ENCODE assay signal across 16 mouse cellular contexts in the genomic region with DNA sequence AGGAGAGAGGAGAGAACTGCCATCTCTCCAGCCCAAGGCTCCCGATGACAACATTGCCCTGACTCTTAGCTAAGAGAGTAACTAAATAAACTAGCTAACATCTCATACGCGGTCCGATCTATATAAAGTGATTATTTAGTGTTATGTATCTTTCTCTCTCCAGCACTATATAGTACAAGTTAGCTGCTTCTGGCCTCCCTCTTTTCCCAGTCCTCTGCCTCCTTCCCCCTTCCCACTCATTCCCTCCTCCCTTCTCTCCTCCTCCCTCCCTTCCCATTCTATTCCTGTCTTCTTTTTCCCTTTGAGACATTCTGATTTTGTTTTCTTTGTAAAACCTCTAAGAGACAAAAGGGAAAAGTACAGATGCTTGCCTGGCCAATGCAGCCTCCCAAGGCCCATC.
"Had no signal": no experiment of that assay in that cellular context is flagged by ENCODE, and none has a peak within 500 bp of the region (broad histone marks: within the 10 kb centered on the region; RNA-seq: fewer than 3 reads in every experiment).

No protein-coding gene starts in this region.

- H3K4me2 ChIP-seq: neural tube, embryonic 13.5 days; neural tube, embryonic 15.5 days; stomach, embryonic 15.5 days had no signal

- H3K27me3 ChIP-seq: neural tube, embryonic 13.5 days; stomach, embryonic 15.5 days had no signal

- H3K27ac ChIP-seq: neural tube, embryonic 13.5 days; neural tube, embryonic 15.5 days; stomach, embryonic 15.5 days; stomach, postnatal 0 days had no signal

- H3K9me3 ChIP-seq: neural tube, embryonic 13.5 days; neural tube, embryonic 15.5 days; stomach, embryonic 15.5 days had no signal

- H3K36me3 ChIP-seq: neural tube, embryonic 13.5 days; neural tube, embryonic 15.5 days; stomach, embryonic 15.5 days had no signal

- H3K4me1 ChIP-seq: stomach, embryonic 15.5 days had no signal

- H3K4me3 ChIP-seq: neural tube, embryonic 13.5 days; neural tube, embryonic 15.5 days; stomach, embryonic 15.5 days had no signal

- DNase-seq: retina, postnatal 1 day; right cerebral cortex, adult 18-20 months; right cerebral cortex, postnatal 14 days; right cerebral cortex, postnatal 25 days; right cerebral cortex, postnatal 4 days; spleen, adult 18-20 months; thymus, adult 18-20 months; thymus, adult 2 months; thymus, postnatal 14 days; thymus, postnatal 25 days; thymus, postnatal 36 days; thymus, postnatal 4 days had no signal

- H3K9ac ChIP-seq: neural tube, embryonic 13.5 days; neural tube, embryonic 15.5 days; stomach, embryonic 15.5 days had no signal
